Mouse (Mus musculus): ENCODE results near the gene Ube3b. TPM values are rescaled to one million over a fixed set of nuclear protein-coding genes. Genes with fewer than 3 reads are reported as not detected.
A peak's percentile ranks its signal among the peaks of the same experiment; 100 is the strongest.

The Ube3b gene
- polyA plus RNA-seq, 1 experiment from 2014 or later = 41.4 TPM

DNA sequence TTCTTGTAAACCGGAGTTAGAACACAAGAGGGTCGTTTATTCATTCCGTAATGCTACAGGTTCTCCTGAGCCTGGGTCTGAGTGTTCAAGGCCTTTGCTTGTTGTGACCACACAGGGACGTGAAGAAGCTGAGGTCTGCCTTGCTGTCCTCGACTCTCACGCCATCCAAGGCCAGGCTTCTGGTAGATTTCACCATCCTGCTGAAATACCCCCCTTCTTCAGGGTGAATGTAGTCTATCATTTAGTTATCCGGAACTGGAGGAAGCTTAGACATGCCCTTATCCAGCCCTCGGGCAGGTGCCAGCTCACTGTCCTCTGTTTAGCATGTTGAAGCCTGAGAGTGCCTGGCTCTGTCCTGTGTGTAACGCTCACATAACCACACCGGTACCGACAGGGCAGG is 28.4 kb downstream of the Ube3b start:
- H3K9ac ChIP-seq = no peak overlapping the region
- no peaks in the 10 kb centered on the region for H3K9me3 ChIP-seq
- peaks cover 100% of the 10 kb centered on the region for H3K36me3 ChIP-seq
- WGBS = 78% methylated on average over 11 of the region's 11 CpGs
- no peak for ATAC-seq (ENCODE audit: insufficient number of reproducible peaks, insufficient read depth, low FRiP score, low TSS enrichment, low read depth)
- H3K4me3 ChIP-seq = no peak overlapping the region
- no peaks in the 10 kb centered on the region for H3K27me3 ChIP-seq
- no peaks in the 10 kb centered on the region; the same call in 1 of the 2 replicates for H3K4me1 ChIP-seq
- no peak overlapping the region for H3K27ac ChIP-seq
- H3K4me2 ChIP-seq = no peak overlapping the region

DNA sequence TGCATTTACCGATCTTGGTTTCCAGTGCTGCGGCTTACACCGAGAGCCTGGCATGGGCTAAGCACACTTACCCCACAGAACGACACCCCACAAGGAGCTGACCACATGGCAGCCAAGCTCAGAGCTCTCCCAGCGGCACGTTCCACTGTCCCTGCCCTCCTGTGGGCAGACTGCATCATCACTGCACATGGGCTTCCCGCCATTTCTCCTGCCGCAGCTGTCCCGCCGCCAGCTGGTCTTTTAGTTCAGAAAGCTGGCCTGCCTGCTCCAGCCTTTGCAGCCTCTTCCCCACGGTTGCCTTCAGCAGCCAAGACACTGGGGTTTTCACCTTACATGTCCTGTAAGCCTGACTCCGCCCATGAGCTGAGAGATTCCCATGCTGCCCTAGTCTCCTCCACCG is 30.0 kb downstream of the Ube3b start:
- ATAC-seq (ENCODE audit: insufficient number of reproducible peaks, insufficient read depth, low FRiP score, low TSS enrichment, low read depth) = no peak
- Histone ChIP-seq H3K9ac (no peak overlapping the region), H3K27me3 (no peaks in the 10 kb centered on the region), H3K4me3 (no peak overlapping the region), H3K9me3 (no peaks in the 10 kb centered on the region), H3K4me2 (no peak overlapping the region), H3K27ac (no peak overlapping the region), H3K4me1 (no peaks in the 10 kb centered on the region; the same call in 1 of the 2 replicates), H3K36me3 (peaks cover 99% of the 10 kb centered on the region)
- whole genome bisulfite sequencing = 89% methylated on average over 13 of the region's 13 CpGs

GRCm38 (mm10) chr5:114412361-114412998 is 32.1 kb downstream of the Ube3b start:
- no peak overlapping the region for H3K9ac ChIP-seq
- no peak overlapping the region for H3K27ac ChIP-seq
- no peaks in the 10 kb centered on the region; the same call in 1 of the 2 replicates for H3K4me1 ChIP-seq
- ATAC-seq (ENCODE audit: insufficient number of reproducible peaks, insufficient read depth, low FRiP score, low TSS enrichment, low read depth) = no peak
- no peaks in the 10 kb centered on the region for H3K27me3 ChIP-seq
- H3K4me2 ChIP-seq = no peak overlapping the region
- peaks cover 99% of the 10 kb centered on the region for H3K36me3 ChIP-seq
- 60% methylated on average over 23 of the region's 23 CpGs for WGBS
- no peak overlapping the region for H3K4me3 ChIP-seq
- H3K9me3 ChIP-seq = no peaks in the 10 kb centered on the region

GRCm38 (mm10) chr5:114413067-114413735 is 32.8 kb downstream of the Ube3b start:
- Histone ChIP-seq H3K4me3 (no peak overlapping the region), H3K9ac (0 out of 2 replicates have a peak overlapping the region, but pooled peaks have one; percentile 11), H3K4me1 (no peaks in the 10 kb centered on the region; the same call in 1 of the 2 replicates), H3K4me2 (no peak overlapping the region), H3K36me3 (peaks cover 99% of the 10 kb centered on the region), H3K27ac (no peak overlapping the region), H3K9me3 (no peaks in the 10 kb centered on the region), H3K27me3 (no peaks in the 10 kb centered on the region)
- WGBS = 68% methylated on average over 16 of the region's 16 CpGs
- no peak for ATAC-seq (ENCODE audit: insufficient number of reproducible peaks, insufficient read depth, low FRiP score, low TSS enrichment, low read depth)

DNA sequence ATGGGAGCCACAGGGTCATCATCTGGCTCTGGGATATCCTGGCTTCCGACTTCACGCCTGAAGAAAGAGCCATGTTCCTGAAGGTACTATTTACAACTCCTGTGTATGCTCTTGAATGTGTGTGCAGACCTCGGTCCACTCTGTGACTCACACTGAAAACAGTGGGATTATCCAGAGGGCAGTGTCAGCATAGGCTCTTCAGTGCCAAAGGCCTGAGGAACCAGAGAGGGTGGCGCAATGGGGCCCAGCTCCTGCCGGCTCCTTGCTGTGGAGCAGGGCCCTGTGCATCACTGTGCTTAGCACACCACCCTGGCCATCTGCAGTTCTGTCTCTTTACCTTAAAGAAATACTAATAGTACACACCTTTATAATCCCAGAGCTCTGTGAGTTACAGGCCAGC is 35.2 kb downstream of the Ube3b start:
- Histone ChIP-seq H3K27ac (no peak overlapping the region), H3K27me3 (no peaks in the 10 kb centered on the region), H3K9me3 (no peaks in the 10 kb centered on the region), H3K36me3 (peaks cover 99% of the 10 kb centered on the region), H3K4me3 (no peak overlapping the region), H3K9ac (peak overlapping the region; percentile 27; the same call in 1 of the 2 replicates), H3K4me2 (no peak overlapping the region), H3K4me1 (no peaks in the 10 kb centered on the region; the same call in 1 of the 2 replicates)
- 96% methylated on average over 5 of the region's 5 CpGs for WGBS
- ATAC-seq (ENCODE audit: insufficient number of reproducible peaks, insufficient read depth, low FRiP score, low TSS enrichment, low read depth) = no peak

DNA sequence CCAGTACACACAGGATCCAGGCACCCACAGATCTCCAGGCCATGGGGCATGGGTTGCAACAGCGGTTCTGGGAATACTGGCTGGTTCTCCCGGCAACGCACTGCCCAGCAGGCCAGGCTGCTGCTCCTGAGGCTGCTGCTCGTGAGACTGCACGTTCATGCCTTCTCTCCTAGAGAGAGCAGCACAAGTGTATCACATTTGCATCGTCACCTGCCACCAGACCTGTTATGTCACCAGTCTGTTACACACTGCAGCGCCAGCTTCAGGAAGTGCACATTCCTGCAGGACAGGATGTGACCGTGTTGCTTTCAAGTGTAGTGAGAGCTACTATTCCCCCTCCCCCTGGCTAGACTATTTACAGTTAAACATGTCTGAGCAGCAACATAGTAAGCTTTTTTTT is 36.4 kb downstream of the Ube3b start:
- 78% methylated on average over 8 of the region's 8 CpGs for whole genome bisulfite sequencing
- Histone ChIP-seq H3K36me3 (peaks cover 94% of the 10 kb centered on the region), H3K4me3 (no peak overlapping the region), H3K4me1 (no peaks in the 10 kb centered on the region; the same call in 1 of the 2 replicates), H3K27ac (no peak overlapping the region), H3K9me3 (no peaks in the 10 kb centered on the region), H3K4me2 (no peak overlapping the region), H3K27me3 (no peaks in the 10 kb centered on the region), H3K9ac (no peak overlapping the region)
- ATAC-seq (ENCODE audit: insufficient number of reproducible peaks, insufficient read depth, low FRiP score, low TSS enrichment, low read depth) = no peak

GRCm38 (mm10) chr5:114418541-114418940 is 38.1 kb downstream of the Ube3b start:
- H3K9me3 ChIP-seq = no peaks in the 10 kb centered on the region
- 76% methylated on average over 8 of the region's 8 CpGs for WGBS
- no peak overlapping the region for H3K27ac ChIP-seq
- no peak overlapping the region for H3K4me2 ChIP-seq
- H3K27me3 ChIP-seq = no peaks in the 10 kb centered on the region
- no peak for ATAC-seq (ENCODE audit: insufficient number of reproducible peaks, insufficient read depth, low FRiP score, low TSS enrichment, low read depth)
- no peaks in the 10 kb centered on the region for H3K4me1 ChIP-seq
- no peak overlapping the region for H3K9ac ChIP-seq
- H3K36me3 ChIP-seq = peaks cover 77% of the 10 kb centered on the region
- no peak overlapping the region for H3K4me3 ChIP-seq

DNA sequence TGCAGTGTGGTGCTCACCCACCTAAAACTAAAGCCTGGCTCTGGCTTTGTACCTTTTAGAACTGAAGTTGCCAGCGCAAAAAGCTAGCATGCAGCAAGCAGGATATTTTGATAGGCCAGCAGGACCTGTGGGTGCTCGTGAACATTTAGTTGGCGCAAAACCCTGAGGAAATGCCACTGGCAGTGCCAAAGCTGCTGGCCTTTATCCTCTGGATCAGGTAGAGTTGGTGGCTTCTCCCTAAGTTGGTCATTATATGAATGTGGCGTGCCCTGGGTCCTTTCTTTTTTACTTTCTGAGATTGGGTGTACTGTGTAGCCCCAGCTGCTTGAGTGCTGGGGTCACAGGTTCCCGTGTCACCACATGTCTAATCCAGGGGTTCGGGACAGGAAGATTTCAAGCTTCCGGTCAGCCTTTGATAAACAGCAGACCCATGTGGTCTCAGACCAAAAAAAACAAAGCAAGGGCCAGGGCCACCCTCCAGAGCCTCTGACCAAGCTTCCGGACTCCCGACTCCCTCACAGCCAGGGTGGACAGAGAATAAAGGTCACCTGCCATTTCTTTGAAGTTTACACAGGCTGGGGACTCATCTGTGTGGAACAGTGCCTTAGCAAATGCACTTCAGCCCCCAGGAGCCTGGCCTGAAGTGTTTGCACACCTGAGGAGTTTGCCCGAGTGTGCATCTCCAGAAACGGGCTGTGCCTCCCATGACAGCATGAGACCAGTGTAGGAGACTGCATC is 41.3 kb downstream of the Ube3b start:
- no peak overlapping the region for H3K9ac ChIP-seq
- H3K27me3 ChIP-seq = no peaks in the 10 kb centered on the region
- H3K27ac ChIP-seq = no peak overlapping the region
- no peak overlapping the region for H3K4me3 ChIP-seq
- WGBS = 81% methylated on average over 11 of the region's 11 CpGs
- H3K4me1 ChIP-seq = no peaks in the 10 kb centered on the region
- H3K4me2 ChIP-seq = no peak overlapping the region
- no peaks in the 10 kb centered on the region for H3K9me3 ChIP-seq
- no peak for ATAC-seq (ENCODE audit: insufficient number of reproducible peaks, insufficient read depth, low FRiP score, low TSS enrichment, low read depth)
- H3K36me3 ChIP-seq = peaks cover 46% of the 10 kb centered on the region

DNA sequence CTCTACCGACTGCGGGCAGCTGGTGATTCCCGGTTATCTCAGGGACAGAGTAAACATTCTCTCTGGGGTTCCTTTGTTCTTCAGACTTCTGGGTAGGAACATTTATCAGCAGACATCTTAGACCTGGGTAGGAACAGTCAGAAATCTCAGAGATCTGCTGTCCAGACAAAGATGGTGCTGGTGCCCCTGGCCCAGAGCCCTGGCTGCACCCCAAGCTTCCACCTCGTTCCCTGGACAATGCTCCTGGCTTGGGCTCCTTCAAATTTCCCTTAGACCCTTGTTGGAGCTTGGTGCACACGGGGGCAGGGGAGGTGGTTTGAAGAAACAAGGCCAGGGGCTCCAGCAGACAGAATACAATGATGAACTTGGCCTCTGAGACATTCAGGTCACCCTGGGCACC is 42.2 kb downstream of the Ube3b start:
- Histone ChIP-seq H3K4me3 (no peak overlapping the region), H3K9me3 (no peaks in the 10 kb centered on the region), H3K27ac (no peak overlapping the region), H3K9ac (no peak overlapping the region), H3K27me3 (no peaks in the 10 kb centered on the region), H3K4me1 (no peaks in the 10 kb centered on the region), H3K4me2 (no peak overlapping the region), H3K36me3 (peaks cover 37% of the 10 kb centered on the region)
- no peak for ATAC-seq (ENCODE audit: insufficient number of reproducible peaks, insufficient read depth, low FRiP score, low TSS enrichment, low read depth)
- 59% methylated on average over 5 of the region's 5 CpGs for WGBS

GRCm38 (mm10) chr5:114423961-114424360 is 43.6 kb downstream of the Ube3b start:
- H3K4me2 ChIP-seq = no peak overlapping the region
- peaks cover 23% of the 10 kb centered on the region for H3K36me3 ChIP-seq
- no peaks in the 10 kb centered on the region for H3K27me3 ChIP-seq
- no peak overlapping the region for H3K9ac ChIP-seq
- no peaks in the 10 kb centered on the region for H3K9me3 ChIP-seq
- no peak for ATAC-seq (ENCODE audit: insufficient number of reproducible peaks, insufficient read depth, low FRiP score, low TSS enrichment, low read depth)
- no peak overlapping the region for H3K4me3 ChIP-seq
- WGBS = 88% methylated on average over 5 of the region's 5 CpGs
- H3K27ac ChIP-seq = no peak overlapping the region
- H3K4me1 ChIP-seq = no peaks in the 10 kb centered on the region

- Histone ChIP-seq H3K36me3 (no peaks in the 10 kb centered on the region), H3K4me3 (no peak overlapping the region), H3K27me3 (no peaks in the 10 kb centered on the region), H3K9ac (no peak overlapping the region), H3K27ac (no peak overlapping the region), H3K4me2 (no peak overlapping the region), H3K4me1 (no peaks in the 10 kb centered on the region), H3K9me3 (no peaks in the 10 kb centered on the region)
- no peak for ATAC-seq (ENCODE audit: insufficient number of reproducible peaks, insufficient read depth, low FRiP score, low TSS enrichment, low read depth)
- 79% methylated on average over 6 of the region's 6 CpGs for WGBS
Observed at GRCm38 (mm10) chr5:114426732-114427131, 46.3 kb downstream of the Ube3b start.
